Mouse (Mus musculus) liver, embryonic 13.5 days (tissue): Measurements from ENCODE around the gene Gmps. TPM values are rescaled to one million over a fixed set of nuclear protein-coding genes. Genes with fewer than 3 reads are reported as not detected.

Experiments
- ATAC-seq: fragments of 200-750 bp; cut with Nextera tagmentation; 2 replicates; pipeline ENCODE4 v1.8.0; 2017; ENCODE audit warnings: low read depth, mild to moderate bottlenecking, moderate number of reproducible peaks, moderate library complexity
- DNase-seq: peaks from one replicate; pipeline ENCODE4 v3.0.0; 2022
- H3K27ac ChIP-seq: fragments of 300-500 bp; sonication (generic); 2 replicates; pipeline ENCODE4 v1.5.1; 2015; ENCODE audit warnings: moderate library complexity, mild to moderate bottlenecking, inconsistent platforms
- H3K27me3 ChIP-seq: fragments of 300-500 bp; sonication (generic); 2 replicates; pipeline ENCODE4 v1.6.1; 2015; ENCODE audit warnings: mild to moderate bottlenecking, inconsistent platforms
- H3K36me3 ChIP-seq: fragments of 300-500 bp; sonication (generic); 2 replicates; pipeline ENCODE4 v1.6.1; 2015; ENCODE audit warnings: mild to moderate bottlenecking, inconsistent platforms
- H3K4me1 ChIP-seq: fragments of 300-500 bp; sonication (generic); replicated peaks from 2 replicates; pipeline ENCODE4 v1.6.1; 2015; ENCODE audit warnings: inconsistent platforms
- H3K4me2 ChIP-seq: fragments of 300-500 bp; sonication (generic); 2 replicates; pipeline ENCODE4 v1.6.1; 2015; ENCODE audit warnings: inconsistent platforms, mild to moderate bottlenecking, moderate library complexity
- H3K4me3 ChIP-seq: fragments of 300-500 bp; sonication (generic); replicated peaks from 2 replicates; pipeline ENCODE4 v1.5.1; 2015; ENCODE audit warnings: mild to moderate bottlenecking, inconsistent platforms
- H3K9ac ChIP-seq: fragments of 300-500 bp; sonication (generic); 2 replicates; pipeline ENCODE4 v1.6.1; 2015; ENCODE audit warnings: mild to moderate bottlenecking, inconsistent platforms
- H3K9me3 ChIP-seq: fragments of 300-500 bp; sonication (generic); replicated peaks from 2 replicates; pipeline ENCODE4 v1.6.1; 2016; ENCODE audit warnings: inconsistent platforms
- WGBS: fragments of 180-500 bp; shearing (Covaris S2); methylation state at CpG from one replicate; pipeline ENCODE4 v1.1.7; 2015; ENCODE audit not compliant: insufficient replicate concordance; 5-methylcytosine and 5-hydroxymethylcytosine counted together
- polyA plus RNA-seq: library from polyadenylated mRNA; unstranded; fragments of >200 nt; fragmentation: Nextera tagmentation; extraction: Ambion mirVana; gene quantifications from 2 replicates; pipeline ENCODE4 v1.2.1, GENCODE M21; 2015

Gmps gene
- 29.9 and 35.2 TPM in 2 replicates for polyA plus RNA-seq

- Histone ChIP-seq H3K27ac (peak within 1 kb of the TSS; percentile 88), H3K9me3 (no peaks in the 10 kb centered on the region), H3K9ac (peak within 1 kb of the TSS; percentile 96), H3K4me2 (peak within 1 kb of the TSS; percentile 79), H3K4me1 (peaks cover 32% of the 10 kb centered on the region), H3K4me3 (peak within 1 kb of the TSS; percentile 94), H3K36me3 (peaks cover 18% of the 10 kb centered on the region), H3K27me3 (no peaks in the 10 kb centered on the region)
- DNase-seq (peak; percentile 90), ATAC-seq (peak; percentile 97)
- WGBS = under 1% methylated on average over 67 of the region's 67 CpGs
These were observed at the start of gene Gmps for GRCm38 (mm10) chr3:63975955-63976908. Gmps (plus strand) TSS chr3:63976106.

GRCm38 (mm10) chr3:63928878-63929859 is 46.7 kb upstream of the Gmps start, which contains the start of gene E130311K13Rik:
E130311K13Rik (minus strand) TSS chr3:63929472.
- ATAC-seq (peak; percentile 93), DNase-seq (peak; percentile 75)
- H3K27me3 ChIP-seq = no peaks in the 10 kb centered on the region
- H3K4me3 ChIP-seq = peak within 1 kb of the TSS; percentile 72
- peaks cover 3% of the 10 kb centered on the region; the same call in 1 of the 2 replicates for H3K4me1 ChIP-seq
- no peaks in the 10 kb centered on the region for H3K9me3 ChIP-seq
- 0 out of 2 replicates have a peak within 1 kb of the TSS, but pooled peaks have one; percentile 50 for H3K27ac ChIP-seq
- 5% methylated on average over 48 of the region's 48 CpGs for WGBS
- H3K9ac ChIP-seq = peak within 1 kb of the TSS; percentile 83
- peak within 1 kb of the TSS; percentile 87 for H3K4me2 ChIP-seq
- no peaks in the 10 kb centered on the region for H3K36me3 ChIP-seq

- no peak overlapping the region for H3K27ac ChIP-seq
- ATAC-seq = no peak
- no peak overlapping the region for H3K9ac ChIP-seq
- H3K4me1 ChIP-seq = no peaks in the 10 kb centered on the region
- DNase-seq = no peak
- no peaks in the 10 kb centered on the region for H3K9me3 ChIP-seq
- H3K36me3 ChIP-seq = peaks cover 9% of the 10 kb centered on the region
- H3K4me3 ChIP-seq = no peak overlapping the region
- WGBS = 78% methylated on average over 2 of the region's 2 CpGs
- no peak overlapping the region for H3K4me2 ChIP-seq
- H3K27me3 ChIP-seq = no peaks in the 10 kb centered on the region
These were observed 37.0 kb upstream of the Gmps start for GRCm38 (mm10) chr3:63938928-63939327.

GRCm38 (mm10) chr3:63941204-63941850 is 34.6 kb upstream of the Gmps start:
- no peak overlapping the region for H3K4me2 ChIP-seq
- no peak overlapping the region for H3K9ac ChIP-seq
- H3K27me3 ChIP-seq = no peaks in the 10 kb centered on the region
- ATAC-seq = no peak
- peaks cover 9% of the 10 kb centered on the region for H3K36me3 ChIP-seq
- no peaks in the 10 kb centered on the region for H3K9me3 ChIP-seq
- H3K27ac ChIP-seq = no peak overlapping the region
- no peak for DNase-seq
- H3K4me3 ChIP-seq = no peak overlapping the region
- 70% methylated on average over 2 of the region's 2 CpGs for WGBS
- H3K4me1 ChIP-seq = no peaks in the 10 kb centered on the region

- ATAC-seq = peak; percentile 71
- no peak overlapping the region for H3K4me2 ChIP-seq
- no peaks in the 10 kb centered on the region for H3K27me3 ChIP-seq
- no peak overlapping the region for H3K27ac ChIP-seq
- WGBS = 48% methylated on average over 3 of the region's 3 CpGs
- H3K9ac ChIP-seq = no peak overlapping the region
- H3K4me3 ChIP-seq = no peak overlapping the region
- peaks cover 13% of the 10 kb centered on the region for H3K36me3 ChIP-seq
- peaks cover 9% of the 10 kb centered on the region for H3K4me1 ChIP-seq
- no peaks in the 10 kb centered on the region; the same call in 1 of the 2 replicates for H3K9me3 ChIP-seq
- DNase-seq = no peak
These were observed 26.1 kb upstream of the Gmps start for GRCm38 (mm10) chr3:63949837-63950236.

GRCm38 (mm10) chr3:63963421-63964099 is 12.3 kb upstream of the Gmps start:
- WGBS = 6% methylated on average over 25 of the region's 25 CpGs

GRCm38 (mm10) chr3:63964100-63964921 is 11.6 kb upstream of the Gmps start, which contains the start of gene Slc33a1:
Slc33a1 (minus strand) TSS chr3:63964768.
- peak within 1 kb of the TSS; percentile 90 for H3K4me3 ChIP-seq
- 0 out of 2 replicates have a peak, but pooled peaks cover 4% of the 10 kb centered on the region for H3K36me3 ChIP-seq
- H3K9me3 ChIP-seq = no peaks in the 10 kb centered on the region
- peaks cover 9% of the 10 kb centered on the region; the same call in 1 of the 2 replicates for H3K27me3 ChIP-seq
- under 1% methylated on average over 69 of the region's 69 CpGs for WGBS
- peaks cover 24% of the 10 kb centered on the region for H3K4me1 ChIP-seq
- peak within 1 kb of the TSS; percentile 92 for H3K9ac ChIP-seq
- peak; percentile 93 for DNase-seq
- H3K27ac ChIP-seq = peak within 1 kb of the TSS; percentile 90
- peak; percentile 92 for ATAC-seq
- H3K4me2 ChIP-seq = peak within 1 kb of the TSS; percentile 87

More at GRCm38 (mm10) chr3:63963421-63964099, 12.3 kb upstream of the Gmps start:
- H3K9ac ChIP-seq = peak overlapping the region; percentile 92
- H3K4me1 ChIP-seq = peaks cover 24% of the 10 kb centered on the region
- DNase-seq = no peak
- peaks cover 9% of the 10 kb centered on the region; the same call in 1 of the 2 replicates for H3K27me3 ChIP-seq
- H3K9me3 ChIP-seq = no peaks in the 10 kb centered on the region
- 0 out of 2 replicates have a peak, but pooled peaks cover 4% of the 10 kb centered on the region for H3K36me3 ChIP-seq
- peak overlapping the region; percentile 90 for H3K4me3 ChIP-seq
- ATAC-seq = no peak
- H3K4me2 ChIP-seq = peak overlapping the region; percentile 87
- peak overlapping the region; percentile 90 for H3K27ac ChIP-seq

GRCm38 (mm10) chr3:63964922-63965249 is 11.0 kb upstream of the Gmps start:
- H3K4me2 ChIP-seq = peak overlapping the region; percentile 87
- H3K9me3 ChIP-seq = no peaks in the 10 kb centered on the region
- no peak overlapping the region for H3K9ac ChIP-seq
- peaks cover 9% of the 10 kb centered on the region; the same call in 1 of the 2 replicates for H3K27me3 ChIP-seq
- no peaks in the 10 kb centered on the region for H3K36me3 ChIP-seq
- peaks cover 25% of the 10 kb centered on the region for H3K4me1 ChIP-seq
- 0 out of 2 replicates have a peak overlapping the region, but pooled peaks have one; percentile 21 for H3K27ac ChIP-seq
- no peak for DNase-seq
- ATAC-seq = no peak; the same call in 1 of the 2 replicates
- WGBS = 74% methylated on average over 6 of the region's 6 CpGs
- peak overlapping the region; percentile 90 for H3K4me3 ChIP-seq

- WGBS = 66% methylated on average over 2 of the region's 2 CpGs
These were observed 10.0 kb upstream of the Gmps start for GRCm38 (mm10) chr3:63965929-63966328.

More at GRCm38 (mm10) chr3:63965929-63966328, 10.0 kb upstream of the Gmps start:
- H3K27ac ChIP-seq = no peak overlapping the region
- no peaks in the 10 kb centered on the region for H3K36me3 ChIP-seq
- H3K4me1 ChIP-seq = peaks cover 28% of the 10 kb centered on the region
- H3K27me3 ChIP-seq = peaks cover 9% of the 10 kb centered on the region; the same call in 1 of the 2 replicates
- ATAC-seq = no peak
- no peak overlapping the region for H3K9ac ChIP-seq
- no peak for DNase-seq
- no peak overlapping the region for H3K4me3 ChIP-seq
- H3K9me3 ChIP-seq = no peaks in the 10 kb centered on the region
- no peak overlapping the region for H3K4me2 ChIP-seq
